ENCODE assay signal across 8 mouse cellular contexts in genomic region chr6:30920834-30921675, GRCm38 (mm10). TPM values are rescaled to one million over a fixed set of nuclear protein-coding genes. Genes with fewer than 3 reads are reported as not detected.
DNase-seq lines count a peak whose midpoint lies in the region; ATAC-seq and TF ChIP-seq lines count a peak whose summit lies in the region.
"Had no signal": no experiment of that assay in that cellular context is flagged by ENCODE, and none has a peak within 500 bp of the region (broad histone marks: within the 10 kb centered on the region; RNA-seq: fewer than 3 reads in every experiment).

No protein-coding gene starts in this region.

- ATAC-seq in hindbrain, postnatal 0 days, result peak; percentile 78; the same call in 1 of the 2 replicates

- no peaks in the 10 kb centered on the region for H3K9me3 ChIP-seq in hindbrain, postnatal 0 days (ENCODE audit: low read length)

- intact Hi-C loops in left cerebral cortex, postnatal 14 days (cut with DNase I), result no loop called here

- TF ChIP-seq CTCF in hindbrain, postnatal 0 days (IDR thresholded peaks at IDR 0.05; ENCODE audit: low read depth), result no peak
- no peak for TF ChIP-seq CTCF in thymus, adult 2 months (IDR thresholded peaks at IDR 0.05; ENCODE audit: borderline replicate concordance, control insufficient read depth, extremely low read depth, insufficient read depth, low read length, poor library complexity)

- H3K27me3 ChIP-seq in hindbrain, postnatal 0 days (ENCODE audit: insufficient read depth, low read length), result no peaks in the 10 kb centered on the region
- H3K27me3 ChIP-seq in thymus, adult 2 months (ENCODE audit: control insufficient read depth, insufficient read depth, low read length), result no peaks in the 10 kb centered on the region

- 28% methylated on average over 21 of the region's 21 CpGs for WGBS in hindbrain, postnatal 0 days
- 45% methylated on average over 21 of the region's 21 CpGs for WGBS in thymus, adult 2 months

- H3K4me2 ChIP-seq in hindbrain, postnatal 0 days (ENCODE audit: low read depth, low read length), result peak overlapping the region; percentile 46

- no peaks in the 10 kb centered on the region for H3K36me3 ChIP-seq in hindbrain, postnatal 0 days (ENCODE audit: insufficient read depth, low read length)
- H3K36me3 ChIP-seq in thymus, adult 2 months (ENCODE audit: control insufficient read depth, insufficient read depth, low read length), result no peaks in the 10 kb centered on the region

- peak; percentile 40 to 41 for DNase-seq in B cell, adult 2 months
- peak; percentile 35 for DNase-seq in Muller cell, postnatal 12 days (ENCODE audit: inconsistent ontology term)
- DNase-seq in frontal cortex, postnatal 25 days (ENCODE audit: low spot score in 2 of 2), result peak; percentile 16 to 20
- DNase-seq in hindbrain, postnatal 0 days (ENCODE audit: low spot score), result peak; percentile 72
- DNase-seq in left cerebral cortex, postnatal 14 days (ENCODE audit: low spot score in 2 of 2), result peak; percentile 59 to 77
- peak; percentile 53 to 62 for DNase-seq in right cerebral cortex, adult 2 months (ENCODE audit: low spot score in 2 of 2)
- DNase-seq in thymus, adult 2 months, result no peak

- peak overlapping the region; percentile 3 for H3K4me3 ChIP-seq in hindbrain, postnatal 0 days (ENCODE audit: low read length)
- no peak overlapping the region for H3K4me3 ChIP-seq in thymus, adult 2 months (ENCODE audit: control insufficient read depth, insufficient read depth, low read length)

- no peaks in the 10 kb centered on the region for H3K4me1 ChIP-seq in hindbrain, postnatal 0 days (ENCODE audit: insufficient read depth, low read length)
- no peaks in the 10 kb centered on the region for H3K4me1 ChIP-seq in thymus, adult 2 months (replicated peaks; ENCODE audit: control insufficient read depth, insufficient read depth, low read length)

- H3K27ac ChIP-seq in hindbrain, postnatal 0 days, result no peak overlapping the region; the same call in 1 of the 2 replicates
- H3K27ac ChIP-seq in thymus, adult 2 months (ENCODE audit: control insufficient read depth, insufficient read depth, low read length), result no peak overlapping the region
- H3K27ac ChIP-seq: macrophage had no signal

- H3K9ac ChIP-seq in hindbrain, postnatal 0 days (replicated peaks; ENCODE audit: low read length), result 0 out of 2 replicates have a peak overlapping the region, but pooled peaks have one; percentile 1

- no peak for TF ChIP-seq POLR2A in thymus, adult 2 months (IDR thresholded peaks at IDR 0.05; ENCODE audit: control insufficient read depth, extremely low read depth, insufficient read depth, low read length, poor library complexity)

RNA-seq across cellular contexts. Expression of gene Tsga13, which starts 5.7 kb away (rescaled TPM):
- total RNA-seq in hindbrain, postnatal 0 days (2014; rRNA removed), result not detected in 2 replicates
- 0.42 and 0.59 TPM in 2 replicates for polyA plus RNA-seq in hindbrain, postnatal 0 days (2015; fragmentation: Nextera tagmentation; extraction: Ambion mirVana)
- total RNA-seq in left cerebral cortex, postnatal 14 days (2021), result under 1 TPM in 1 of 2 experiments, not detected in 1; 0.30 TPM
- polyA plus RNA-seq in thymus, adult 2 months (2012; rRNA removed), result not detected in 2 replicates
- polyA plus RNA-seq: macrophage had no signal

RNA-seq across cellular contexts. Expression of gene Copg2, which starts 24.5 kb away (rescaled TPM):
- 35.6 and 43.5 TPM in 2 replicates for total RNA-seq in hindbrain, postnatal 0 days (2014; rRNA removed)
- 29.7 and 30.7 TPM in 2 replicates for polyA plus RNA-seq in hindbrain, postnatal 0 days (2015; fragmentation: Nextera tagmentation; extraction: Ambion mirVana)
- total RNA-seq in left cerebral cortex, postnatal 14 days (2021), result 10 to 100 TPM; 53.3 to 54.3 TPM
- polyA plus RNA-seq in thymus, adult 2 months (2012; rRNA removed), result 10.7 and 13.3 TPM in 2 replicates

RNA-seq across cellular contexts. Expression of gene Klf14, which starts 37.8 kb away (rescaled TPM):
- total RNA-seq in hindbrain, postnatal 0 days (2014; rRNA removed), result 0.61 and 0.99 TPM in 2 replicates
- polyA plus RNA-seq in hindbrain, postnatal 0 days (2015; fragmentation: Nextera tagmentation; extraction: Ambion mirVana), result 0.63 and 0.82 TPM in 2 replicates
- 1 to 10 TPM in 1 of 2 experiments, under 1 TPM in 1; 0.83 to 1.0 TPM for total RNA-seq in left cerebral cortex, postnatal 14 days (2021)
- 0.10 and 0.15 TPM in 2 replicates for polyA plus RNA-seq in thymus, adult 2 months (2012; rRNA removed)
- polyA plus RNA-seq: macrophage had no signal
